Mouse (Mus musculus) T-helper 2 cell (primary cell): Measurements from ENCODE around the gene Xpo1.
"Not testable (repeated sequence)": the region's sequence is repeated elsewhere in the genome, so short reads cannot be mapped to it uniquely, and the experiment has no call there.

Source experiments
- in situ Hi-C: fragments of 300-600 bp; cut with MboI, MseI; formaldehyde crosslinking; loops from one replicate; pipeline ENCODE4 v1.15.1; 2025; ENCODE audit warnings: high pct_unique_total_duplicates

Gene Xpo1

DNA sequence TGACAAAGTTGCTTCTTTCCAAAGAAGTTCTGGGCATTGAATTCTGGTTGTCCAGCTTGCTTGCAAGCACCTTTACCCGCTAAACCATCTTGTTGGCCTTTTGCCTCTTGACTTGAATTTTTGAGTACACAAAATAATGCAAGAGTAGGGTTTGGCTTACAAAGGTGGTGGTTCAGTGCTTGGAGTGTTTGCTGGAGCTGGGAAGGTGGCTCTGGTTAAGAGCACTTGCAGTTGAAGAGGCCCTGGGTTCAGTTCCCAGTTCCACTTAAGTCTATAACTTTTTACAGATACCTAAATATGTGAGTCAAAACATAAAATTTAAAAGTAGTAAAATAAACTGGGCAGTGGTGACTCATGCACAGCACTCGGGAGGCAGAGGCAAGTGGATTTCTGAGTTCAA, 42.5 kb downstream of the Xpo1 start:
- in situ Hi-C loops: no loop called here

- in situ Hi-C loops: no loop called here
These were observed 44.1 kb downstream of the Xpo1 start for GRCm38 (mm10) chr11:23299910-23300309.

DNA sequence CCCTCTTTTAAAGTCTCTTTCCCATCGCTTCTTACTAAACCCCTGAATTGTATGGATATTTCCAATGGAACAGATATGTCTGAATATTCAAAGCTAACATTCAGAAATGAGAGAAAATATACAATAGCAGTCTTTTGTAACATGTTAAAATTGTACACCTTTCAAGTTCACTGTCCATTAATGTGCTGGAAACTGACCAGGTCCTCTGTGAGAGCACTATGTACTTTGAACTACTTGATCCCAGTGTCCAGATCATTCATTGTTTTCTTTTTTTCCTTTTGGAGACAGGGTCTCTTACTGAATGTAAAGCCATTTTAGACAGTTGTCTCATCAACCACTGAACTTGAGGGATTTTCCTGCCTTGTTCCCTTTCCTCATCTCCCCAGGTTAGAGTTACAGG, 47.3 kb downstream of the Xpo1 start:
- in situ Hi-C loops: no loop called here

DNA sequence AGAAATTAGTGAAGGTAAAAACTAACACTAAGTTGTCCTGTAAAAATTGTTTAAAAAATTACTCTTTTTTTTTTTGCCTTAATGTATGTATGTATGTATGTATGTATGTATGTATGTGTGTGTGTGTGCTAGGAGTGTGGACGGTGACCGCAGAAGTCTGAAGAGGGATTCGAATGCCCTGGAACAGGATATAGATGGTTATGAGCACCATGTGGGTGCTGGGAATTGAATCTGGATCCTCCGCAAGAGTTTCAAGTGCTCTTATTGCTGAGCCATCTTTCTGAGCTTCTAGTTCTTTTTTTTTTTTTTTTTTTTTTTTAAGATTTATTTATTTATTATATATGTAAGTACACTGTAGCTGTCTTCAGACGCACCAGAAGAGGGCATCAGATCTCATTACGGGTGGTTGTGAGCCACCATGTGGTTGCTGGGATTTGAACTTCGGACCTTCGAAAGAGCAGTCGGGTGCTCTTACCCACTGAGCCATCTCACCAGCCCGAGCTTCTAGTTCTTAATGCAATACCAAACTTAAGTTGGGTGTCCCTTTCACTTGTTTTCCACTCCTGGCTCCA, 49.3 kb downstream of the Xpo1 start:
- in situ Hi-C loops: not testable (repeated sequence)

DNA sequence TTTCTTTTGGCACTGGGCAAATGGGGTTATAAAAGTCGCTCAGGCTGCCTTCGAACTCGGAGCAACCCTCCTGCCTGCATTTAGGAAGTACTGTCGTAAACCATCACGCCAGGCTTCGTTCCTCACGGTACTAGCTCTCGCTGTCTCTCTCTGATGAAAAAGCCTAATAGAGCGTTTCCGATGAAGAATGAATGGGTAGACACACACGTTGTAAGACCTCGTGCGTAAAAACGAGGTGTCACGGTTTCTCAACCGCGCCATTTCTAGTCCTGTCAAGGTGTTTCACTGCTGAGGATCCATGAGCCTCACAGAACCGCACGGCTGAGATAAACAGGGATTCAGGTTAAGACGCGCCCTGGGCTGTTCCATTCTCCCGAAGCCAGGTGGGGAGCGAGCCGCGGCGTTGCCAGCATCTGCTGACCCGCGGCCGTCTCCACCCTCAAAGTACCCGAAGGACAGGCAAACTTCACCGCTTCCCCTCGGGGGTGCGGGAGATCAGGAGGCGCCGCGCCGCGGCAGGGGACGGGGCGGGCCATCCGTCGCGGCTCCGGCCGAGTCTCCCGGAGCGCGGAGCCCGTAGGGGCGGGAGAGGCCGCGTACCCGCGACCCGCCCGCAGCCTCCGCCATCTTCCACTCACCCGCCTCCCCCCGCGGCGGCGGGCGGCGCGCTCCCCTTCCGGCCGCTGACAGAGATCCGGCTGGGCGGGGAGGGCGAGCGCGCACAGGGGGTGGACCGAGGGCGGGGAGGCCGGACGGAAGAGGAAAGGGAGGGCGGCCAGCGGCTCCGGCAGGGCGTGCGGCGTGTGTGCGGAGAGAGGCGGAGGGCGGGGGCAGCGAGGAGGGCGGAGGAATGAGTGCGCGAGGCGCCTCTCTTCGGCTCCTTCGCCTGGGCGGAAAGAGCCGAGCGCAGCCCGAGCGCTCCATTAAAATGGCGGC, 50.1 kb downstream of the Xpo1 start:
- in situ Hi-C loops: no loop called here

- in situ Hi-C loops: no loop called here
These were observed 51.1 kb downstream of the Xpo1 start, which contains the start of gene Usp34 for GRCm38 (mm10) chr11:23306764-23307565. Usp34 (plus strand) TSS chr11:23306895.

GRCm38 (mm10) chr11:23307566-23307920, 51.7 kb downstream of the Xpo1 start:
- in situ Hi-C loops: no loop called here

DNA sequence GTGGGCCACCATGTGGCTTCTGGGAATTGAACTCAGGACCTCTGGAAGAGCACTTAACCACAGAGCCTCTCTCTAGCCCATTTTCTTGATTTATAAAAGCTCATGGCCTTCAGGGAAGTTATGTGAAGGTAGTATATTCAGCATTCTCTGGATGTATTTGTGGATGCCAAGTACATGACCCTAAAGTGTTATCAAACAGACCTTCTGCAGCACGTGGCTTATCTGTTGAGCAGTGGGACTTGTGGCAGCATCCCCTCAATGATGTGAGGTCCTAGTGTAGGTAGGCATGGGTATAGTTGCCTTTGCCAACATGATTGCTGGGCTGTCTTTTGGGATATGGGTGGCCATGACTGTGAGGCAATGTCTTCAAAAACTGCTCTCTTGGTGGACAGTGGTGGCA, 57.7 kb downstream of the Xpo1 start:
- in situ Hi-C loops: no loop called here

DNA sequence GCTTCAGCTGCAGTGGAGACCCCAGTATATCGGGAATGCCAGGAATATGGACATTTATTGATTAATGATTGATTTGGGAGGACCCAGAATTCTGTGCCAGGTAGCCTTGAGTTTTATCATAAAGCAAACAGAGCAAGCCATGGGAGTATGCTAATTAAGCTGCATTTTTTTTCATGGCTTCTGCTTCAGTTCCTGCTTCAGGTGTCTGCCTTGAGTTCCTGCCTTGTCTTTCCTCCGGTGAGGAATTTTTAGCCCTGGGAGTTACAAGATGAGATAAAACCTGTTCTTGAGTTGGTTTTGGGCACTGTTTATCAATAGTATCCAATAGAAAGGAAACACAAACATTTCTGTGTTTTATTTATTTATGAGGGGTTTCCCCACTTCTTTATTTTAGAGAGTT, 73.6 kb downstream of the Xpo1 start:
- in situ Hi-C loops: no loop called here

DNA sequence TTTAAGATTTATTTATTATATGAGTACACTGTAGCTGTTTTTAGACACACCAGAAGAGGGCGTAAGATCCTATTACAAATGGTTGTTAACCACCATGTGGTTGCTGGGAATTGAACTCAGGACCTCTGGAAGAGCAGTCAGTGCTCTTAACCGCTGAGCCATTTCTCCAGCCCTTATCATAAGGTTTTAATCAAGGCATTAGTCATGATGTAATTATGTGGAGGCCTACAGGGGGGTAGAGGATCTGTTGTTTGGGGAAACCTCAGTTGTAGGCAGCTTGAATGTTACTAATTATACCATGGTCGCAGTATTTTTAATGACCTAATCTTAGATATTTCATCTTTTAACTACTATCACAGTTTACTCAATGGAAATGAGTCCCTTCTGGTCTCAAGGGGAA, 76.3 kb downstream of the Xpo1 start:
- in situ Hi-C loops: no loop called here

GRCm38 (mm10) chr11:23335160-23335559, 79.3 kb downstream of the Xpo1 start:
- in situ Hi-C loops: no loop called here
